Mouse (Mus musculus): ENCODE data around the gene Ctnna2. TPM values are rescaled to one million over a fixed set of nuclear protein-coding genes. Genes with fewer than 3 reads are reported as not detected.

Ctnna2 gene
- total and polyA plus RNA-seq, 2 experiments from 2014 or later, result 95.0 to 150 TPM

DNA sequence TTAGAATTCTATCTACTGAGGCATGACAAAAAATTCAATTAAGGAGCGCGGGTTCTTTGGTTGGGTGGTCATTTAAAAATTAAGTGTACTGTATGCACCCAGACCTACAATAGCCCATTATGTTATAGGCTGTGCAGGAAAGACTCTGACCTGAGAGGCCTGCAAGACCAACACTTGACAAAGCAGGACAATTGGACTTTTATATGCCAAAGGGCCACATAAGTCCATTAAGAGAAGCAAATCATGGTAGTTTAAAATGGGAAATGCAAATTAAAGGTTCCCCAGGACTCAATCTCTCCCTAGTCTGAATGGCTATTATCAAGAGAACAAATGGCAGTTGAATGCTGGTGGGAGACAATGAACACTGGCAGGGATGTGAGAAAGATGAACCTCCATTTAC lies 790.9 kb downstream of the Ctnna2 start:
- no peak for ATAC-seq
- Histone ChIP-seq H3K9ac (replicated peaks; ENCODE audit: low read length) (no peak overlapping the region), H3K27me3 (ENCODE audit: insufficient read depth, low read length) (no peaks in the 10 kb centered on the region), H3K4me1 (ENCODE audit: insufficient read depth, low read length) (no peaks in the 10 kb centered on the region), H3K4me2 (ENCODE audit: low read depth, low read length) (no peak overlapping the region), H3K4me3 (ENCODE audit: low read length) (no peak overlapping the region), H3K27ac (no peak overlapping the region), H3K9me3 (ENCODE audit: low read length) (no peaks in the 10 kb centered on the region), H3K36me3 (ENCODE audit: insufficient read depth, low read length) (no peaks in the 10 kb centered on the region)
- no peak for DNase-seq (ENCODE audit: low spot score)
- WGBS, result 26% methylated on average over 2 of the region's 2 CpGs
- no peak for TF ChIP-seq CTCF (IDR thresholded peaks at IDR 0.05; ENCODE audit: low read depth)

DNA sequence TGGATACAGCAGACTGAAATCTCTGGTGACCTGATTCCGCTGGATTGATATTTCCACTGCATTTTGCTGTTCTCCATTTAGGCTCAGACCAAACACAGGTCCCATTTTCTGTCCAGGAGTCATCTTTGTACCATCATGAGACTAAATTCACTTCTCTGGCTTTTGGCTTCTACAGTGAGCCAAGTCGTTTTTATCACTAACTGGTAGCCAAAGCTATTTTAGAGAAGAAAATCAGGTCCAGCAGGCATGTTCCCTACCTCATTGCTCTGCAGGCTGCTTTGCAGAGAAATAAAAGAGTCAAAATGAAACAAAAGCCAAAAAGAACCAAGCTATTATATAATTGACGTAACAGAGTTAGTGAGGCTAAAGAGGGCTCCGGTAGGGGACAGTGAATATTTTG lies 793.7 kb downstream of the Ctnna2 start:
- TF ChIP-seq CTCF (IDR thresholded peaks at IDR 0.05; ENCODE audit: low read depth), result no peak
- no peaks in the 10 kb centered on the region for H3K9me3 ChIP-seq (ENCODE audit: low read length)
- H3K27ac ChIP-seq, result no peak overlapping the region
- no peaks in the 10 kb centered on the region for H3K27me3 ChIP-seq (ENCODE audit: insufficient read depth, low read length)
- no peak overlapping the region for H3K9ac ChIP-seq (replicated peaks; ENCODE audit: low read length)
- WGBS, result 57% methylated on average over 4 of the region's 4 CpGs
- no peak overlapping the region for H3K4me2 ChIP-seq (ENCODE audit: low read depth, low read length)
- H3K4me3 ChIP-seq (ENCODE audit: low read length), result no peak overlapping the region
- no peaks in the 10 kb centered on the region for H3K4me1 ChIP-seq (ENCODE audit: insufficient read depth, low read length)
- no peak for DNase-seq (ENCODE audit: low spot score)
- no peaks in the 10 kb centered on the region for H3K36me3 ChIP-seq (ENCODE audit: insufficient read depth, low read length)
- ATAC-seq, result no peak

DNA sequence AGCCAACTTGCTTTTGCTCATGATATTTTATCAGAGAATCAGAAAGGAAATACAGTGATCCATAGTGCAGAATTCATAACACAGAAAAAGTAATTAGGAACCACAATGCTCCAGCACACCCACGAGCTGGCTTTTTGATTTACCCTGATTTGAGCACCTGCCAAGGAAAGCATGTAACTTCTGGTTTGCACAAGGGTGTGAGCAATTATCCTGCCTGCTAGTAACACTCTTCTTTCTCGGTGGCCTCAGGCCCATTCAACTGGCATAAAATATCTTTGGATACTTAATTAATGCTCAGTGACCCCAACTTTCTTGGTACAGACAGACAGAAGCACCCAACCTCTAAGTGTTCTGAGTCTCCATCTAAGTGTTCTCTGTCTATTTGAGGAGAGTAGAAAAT lies 794.6 kb downstream of the Ctnna2 start:
- WGBS, result 46% methylated on average over 2 of the region's 2 CpGs
- Histone ChIP-seq H3K9ac (replicated peaks; ENCODE audit: low read length) (no peak overlapping the region), H3K27ac (no peak overlapping the region), H3K4me1 (ENCODE audit: insufficient read depth, low read length) (no peaks in the 10 kb centered on the region), H3K36me3 (ENCODE audit: insufficient read depth, low read length) (no peaks in the 10 kb centered on the region), H3K4me3 (ENCODE audit: low read length) (no peak overlapping the region), H3K27me3 (ENCODE audit: insufficient read depth, low read length) (no peaks in the 10 kb centered on the region), H3K4me2 (ENCODE audit: low read depth, low read length) (no peak overlapping the region), H3K9me3 (ENCODE audit: low read length) (no peaks in the 10 kb centered on the region)
- DNase-seq (ENCODE audit: low spot score) (no peak), ATAC-seq (no peak)
- no peak for TF ChIP-seq CTCF (IDR thresholded peaks at IDR 0.05; ENCODE audit: low read depth)

DNA sequence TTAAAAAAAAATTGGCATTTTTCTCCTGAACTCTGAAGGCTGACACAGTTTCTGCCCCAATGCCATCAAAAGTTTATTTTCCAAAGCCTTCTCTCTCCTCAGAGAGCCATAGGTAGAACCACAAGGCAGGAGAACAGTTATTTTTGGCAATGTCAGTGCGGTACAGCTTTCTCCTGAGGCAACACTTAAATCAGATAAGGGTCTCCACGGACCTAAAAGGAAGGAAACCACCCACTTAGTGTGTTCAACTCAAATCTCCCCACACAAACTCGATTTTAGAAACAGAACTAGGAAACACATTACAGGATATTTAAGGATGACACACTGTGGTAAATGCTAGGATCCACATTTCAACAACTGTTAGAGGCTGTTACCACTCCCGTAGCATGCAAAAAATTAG lies 803.7 kb downstream of the Ctnna2 start:
- H3K9me3 ChIP-seq (ENCODE audit: low read length), result no peaks in the 10 kb centered on the region
- H3K27ac ChIP-seq, result no peak overlapping the region
- 74% methylated on average over 4 of the region's 4 CpGs for WGBS
- ATAC-seq (no peak), DNase-seq (ENCODE audit: low spot score) (no peak)
- H3K9ac ChIP-seq (replicated peaks; ENCODE audit: low read length), result no peak overlapping the region
- H3K4me1 ChIP-seq (ENCODE audit: insufficient read depth, low read length), result no peaks in the 10 kb centered on the region
- no peak for TF ChIP-seq CTCF (IDR thresholded peaks at IDR 0.05; ENCODE audit: low read depth)
- no peak overlapping the region for H3K4me3 ChIP-seq (ENCODE audit: low read length)
- H3K36me3 ChIP-seq (ENCODE audit: insufficient read depth, low read length), result no peaks in the 10 kb centered on the region
- H3K27me3 ChIP-seq (ENCODE audit: insufficient read depth, low read length), result no peaks in the 10 kb centered on the region
- H3K4me2 ChIP-seq (ENCODE audit: low read depth, low read length), result no peak overlapping the region

DNA sequence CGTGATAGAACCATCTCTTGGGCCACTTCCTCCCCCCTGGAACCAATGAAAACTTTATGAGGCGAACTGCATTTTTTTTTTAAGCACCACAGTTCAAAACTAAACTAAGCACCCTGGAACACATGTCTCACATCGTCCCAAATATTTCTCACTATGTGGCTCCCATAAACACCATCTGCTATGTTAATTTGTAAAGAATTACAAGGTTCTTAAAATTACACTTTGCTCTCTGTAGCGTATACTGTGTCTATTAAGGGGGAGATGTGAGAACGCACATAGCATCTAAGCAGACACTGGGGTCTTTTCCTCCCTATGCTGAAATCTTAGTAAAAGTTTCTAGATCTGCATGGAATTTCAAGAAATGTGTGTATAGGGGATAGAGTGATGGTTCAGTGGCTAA lies 822.5 kb downstream of the Ctnna2 start:
- Histone ChIP-seq H3K9ac (replicated peaks; ENCODE audit: low read length) (no peak overlapping the region), H3K27ac (no peak overlapping the region), H3K4me2 (ENCODE audit: low read depth, low read length) (no peak overlapping the region), H3K27me3 (ENCODE audit: insufficient read depth, low read length) (no peaks in the 10 kb centered on the region), H3K4me1 (ENCODE audit: insufficient read depth, low read length) (no peaks in the 10 kb centered on the region), H3K36me3 (ENCODE audit: insufficient read depth, low read length) (no peaks in the 10 kb centered on the region), H3K9me3 (ENCODE audit: low read length) (no peaks in the 10 kb centered on the region), H3K4me3 (ENCODE audit: low read length) (no peak overlapping the region)
- WGBS, result 78% methylated on average over 5 of the region's 5 CpGs
- DNase-seq (ENCODE audit: low spot score), result no peak
- ATAC-seq, result no peak
- TF ChIP-seq CTCF (IDR thresholded peaks at IDR 0.05; ENCODE audit: low read depth), result no peak

DNA sequence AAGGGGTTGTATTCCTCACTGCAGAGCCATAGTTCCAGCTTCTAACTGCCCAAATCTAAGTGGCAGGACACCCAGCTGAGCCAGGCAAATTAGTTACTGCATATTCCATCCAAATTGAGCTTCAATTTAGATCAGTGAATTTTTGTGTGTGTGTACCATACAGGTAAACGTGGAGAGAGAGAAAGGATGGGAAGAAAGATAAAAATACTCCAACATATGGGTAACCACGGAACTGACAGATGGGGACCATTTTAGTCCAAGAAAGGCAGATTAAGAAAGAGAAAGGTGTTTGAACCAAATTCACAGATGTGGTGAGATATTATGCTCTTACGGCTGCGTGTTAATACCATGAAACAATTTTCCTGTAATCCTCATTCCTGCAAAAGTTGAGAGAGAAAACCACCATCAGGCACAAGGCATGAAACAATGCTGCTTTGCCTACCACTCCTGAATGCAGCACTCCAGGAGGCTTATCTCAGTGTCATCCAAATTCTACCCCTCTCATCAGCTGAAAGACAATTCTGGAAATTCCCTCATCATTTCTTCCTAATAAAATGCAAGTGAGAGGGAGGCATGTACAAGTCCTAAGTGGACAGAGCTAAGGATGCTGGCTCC lies 840.1 kb downstream of the Ctnna2 start:
- H3K9ac ChIP-seq (replicated peaks; ENCODE audit: low read length), result no peak overlapping the region
- ATAC-seq, result no peak

DNA sequence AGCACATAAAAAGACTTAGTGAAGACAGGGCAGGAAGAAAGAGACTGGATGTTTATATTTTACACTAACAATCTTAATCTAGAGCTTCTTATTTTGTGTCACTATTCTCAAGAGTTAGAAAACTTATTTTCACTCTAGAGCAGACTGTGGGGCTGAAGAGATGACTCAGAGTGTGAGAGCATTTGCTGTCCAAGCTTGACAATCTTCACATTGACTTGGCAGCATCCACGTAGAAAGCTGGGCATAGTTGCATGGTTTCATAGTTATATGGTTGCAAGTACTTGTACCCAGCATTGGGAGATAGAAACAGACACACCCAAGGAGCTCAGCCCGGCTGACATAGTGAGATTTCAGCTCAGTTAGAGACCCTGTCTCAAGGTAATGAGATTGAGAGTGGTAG lies 858.6 kb downstream of the Ctnna2 start:
- DNase-seq (ENCODE audit: low spot score) (no peak), ATAC-seq (no peak)
- 85% methylated on average over 2 of the region's 2 CpGs for WGBS
- Histone ChIP-seq H3K4me2 (ENCODE audit: low read depth, low read length) (no peak overlapping the region), H3K9ac (replicated peaks; ENCODE audit: low read length) (no peak overlapping the region), H3K36me3 (ENCODE audit: insufficient read depth, low read length) (no peaks in the 10 kb centered on the region), H3K27me3 (ENCODE audit: insufficient read depth, low read length) (no peaks in the 10 kb centered on the region), H3K27ac (no peak overlapping the region), H3K4me3 (ENCODE audit: low read length) (no peak overlapping the region), H3K4me1 (ENCODE audit: insufficient read depth, low read length) (no peaks in the 10 kb centered on the region), H3K9me3 (ENCODE audit: low read length) (no peaks in the 10 kb centered on the region)
- no peak for TF ChIP-seq CTCF (IDR thresholded peaks at IDR 0.05; ENCODE audit: low read depth)

More for the DNA sequence above, 840.1 kb downstream of the Ctnna2 start:
- Histone ChIP-seq H3K4me3 (ENCODE audit: low read length) (no peak overlapping the region), H3K27me3 (ENCODE audit: insufficient read depth, low read length) (no peaks in the 10 kb centered on the region), H3K9me3 (ENCODE audit: low read length) (no peaks in the 10 kb centered on the region), H3K4me2 (ENCODE audit: low read depth, low read length) (no peak overlapping the region), H3K36me3 (ENCODE audit: insufficient read depth, low read length) (no peaks in the 10 kb centered on the region), H3K4me1 (ENCODE audit: insufficient read depth, low read length) (no peaks in the 10 kb centered on the region), H3K27ac (no peak overlapping the region)
- no peak for DNase-seq (ENCODE audit: low spot score)
- 83% methylated on average over 4 of the region's 4 CpGs for WGBS
- TF ChIP-seq CTCF (IDR thresholded peaks at IDR 0.05; ENCODE audit: low read depth), result no peak

Data from hindbrain, postnatal 0 days (tissue).